Mouse (Mus musculus) forebrain, embryonic 12.5 days (tissue): ENCODE measurements around the gene Mgarp. TPM values are rescaled to one million over a fixed set of nuclear protein-coding genes. Genes with fewer than 3 reads are reported as not detected.
"Not testable (repeated sequence)": the region's sequence is repeated elsewhere in the genome, so short reads cannot be mapped to it uniquely, and the experiment has no call there.

ENCODE experiments used
- ATAC-seq: fragments of 200-750 bp; cut with Nextera tagmentation; 2 replicates; pipeline ENCODE4 v1.8.0; 2017; ENCODE audit warnings: moderate TSS enrichment; ENCODE audit not compliant: low FRiP score
- H3K27ac ChIP-seq: fragments of 300-500 bp; sonication (generic); 2 replicates; pipeline ENCODE4 v1.5.1; 2016; ENCODE audit warnings: mild to moderate bottlenecking
- H3K27me3 ChIP-seq: fragments of 300-500 bp; sonication (generic); 2 replicates; pipeline ENCODE4 v1.6.1; 2016; ENCODE audit warnings: mild to moderate bottlenecking
- H3K36me3 ChIP-seq: fragments of 300-500 bp; sonication (generic); replicated peaks from 2 replicates; pipeline ENCODE4 v1.6.1; 2016; ENCODE audit warnings: mild to moderate bottlenecking
- H3K4me1 ChIP-seq: fragments of 300-500 bp; sonication (generic); 2 replicates; pipeline ENCODE4 v1.6.1; 2016
- H3K4me2 ChIP-seq: fragments of 300-500 bp; sonication (generic); 2 replicates; pipeline ENCODE4 v1.6.1; 2016; ENCODE audit warnings: mild to moderate bottlenecking, moderate library complexity
- H3K4me3 ChIP-seq: fragments of 300-500 bp; sonication (generic); replicated peaks from 2 replicates; pipeline ENCODE4 v1.5.1; 2016; ENCODE audit warnings: mild to moderate bottlenecking
- H3K9ac ChIP-seq: fragments of 300-500 bp; sonication (generic); 2 replicates; pipeline ENCODE4 v1.6.1; 2016; ENCODE audit warnings: mild to moderate bottlenecking
- H3K9me3 ChIP-seq: fragments of 300-500 bp; sonication (generic); 2 replicates; pipeline ENCODE4 v1.6.1; 2016
- WGBS: fragments of 180-500 bp; shearing (Covaris S2); methylation state at CpG from one replicate; pipeline ENCODE4 v1.1.7; 2016; 5-methylcytosine and 5-hydroxymethylcytosine counted together
- polyA plus RNA-seq: library from polyadenylated mRNA; unstranded; fragments of >200 nt; fragmentation: Nextera tagmentation; extraction: Ambion mirVana; gene quantifications from 2 replicates; pipeline ENCODE4 v1.2.1, GENCODE M21; 2016

Gene Mgarp
- polyA plus RNA-seq, 1 experiment from 2014 or later: 5.5 TPM

GRCm38 (mm10) chr3:51358660-51359557 is 37.6 kb downstream of the Mgarp start:
- H3K9me3 ChIP-seq: no peaks in the 10 kb centered on the region
- no peaks in the 10 kb centered on the region for H3K36me3 ChIP-seq
- H3K4me2 ChIP-seq: peak overlapping the region; percentile 66
- peaks cover 38% of the 10 kb centered on the region for H3K27me3 ChIP-seq
- no peak overlapping the region for H3K27ac ChIP-seq
- H3K9ac ChIP-seq: peak overlapping the region; percentile 55
- WGBS: under 1% methylated on average over 50 of the region's 50 CpGs
- peak; percentile 70 for ATAC-seq
- H3K4me1 ChIP-seq: peaks cover 6% of the 10 kb centered on the region
- H3K4me3 ChIP-seq: peak overlapping the region; percentile 54

DNA sequence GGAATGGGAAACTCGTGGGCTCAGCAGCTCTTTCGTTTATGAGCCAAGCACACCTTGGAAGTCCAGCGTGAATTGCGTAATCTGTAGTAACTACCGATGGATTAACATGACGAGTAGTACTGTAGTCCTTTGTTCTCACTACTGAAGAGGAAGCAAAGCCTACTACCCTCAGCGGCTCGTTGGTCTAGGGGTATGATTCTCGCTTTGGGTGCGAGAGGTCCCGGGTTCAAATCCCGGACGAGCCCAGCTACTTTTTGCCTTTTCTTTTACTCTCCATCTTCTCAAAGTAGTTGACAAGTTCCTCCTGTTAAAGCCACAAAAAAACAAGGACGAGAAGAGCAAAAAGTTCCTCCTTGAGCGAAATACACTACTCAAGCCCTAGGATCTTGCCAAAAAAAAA is 38.4 kb downstream of the Mgarp start:
- peak overlapping the region; percentile 54 for H3K4me3 ChIP-seq
- no peak overlapping the region for H3K9ac ChIP-seq
- peak; percentile 61; the same call in 1 of the 2 replicates for ATAC-seq
- no peaks in the 10 kb centered on the region for H3K36me3 ChIP-seq
- H3K4me2 ChIP-seq: peak overlapping the region; percentile 66
- no peaks in the 10 kb centered on the region for H3K9me3 ChIP-seq
- peaks cover 33% of the 10 kb centered on the region for H3K27me3 ChIP-seq
- H3K27ac ChIP-seq: no peak overlapping the region
- H3K4me1 ChIP-seq: peaks cover 6% of the 10 kb centered on the region
- WGBS: 1% methylated on average over 15 of the region's 15 CpGs

GRCm38 (mm10) chr3:51357624-51358023 is 38.9 kb downstream of the Mgarp start:
- Histone ChIP-seq H3K9me3 (no peaks in the 10 kb centered on the region), H3K27me3 (peaks cover 33% of the 10 kb centered on the region), H3K4me2 (peak overlapping the region; percentile 21), H3K9ac (no peak overlapping the region), H3K4me1 (peaks cover 6% of the 10 kb centered on the region), H3K36me3 (no peaks in the 10 kb centered on the region), H3K27ac (no peak overlapping the region), H3K4me3 (peak overlapping the region; percentile 54)
- 7% methylated on average over 14 of the region's 14 CpGs for WGBS
- no peak for ATAC-seq

GRCm38 (mm10) chr3:51357078-51357477 is 39.5 kb downstream of the Mgarp start:
- Histone ChIP-seq H3K4me1 (peaks cover 6% of the 10 kb centered on the region), H3K27ac (no peak overlapping the region), H3K9me3 (no peaks in the 10 kb centered on the region), H3K4me2 (no peak overlapping the region), H3K9ac (no peak overlapping the region), H3K4me3 (no peak overlapping the region), H3K36me3 (no peaks in the 10 kb centered on the region), H3K27me3 (peaks cover 33% of the 10 kb centered on the region)
- no peak for ATAC-seq
- WGBS: 55% methylated on average over 5 of the region's 5 CpGs

- H3K36me3 ChIP-seq, H3K27ac ChIP-seq, H3K4me3 ChIP-seq, H3K4me2 ChIP-seq, H3K9ac ChIP-seq, ATAC-seq, H3K9me3 ChIP-seq, H3K4me1 ChIP-seq: not testable (repeated sequence)
- H3K27me3 ChIP-seq: peaks cover 22% of the 10 kb centered on the region
- 85% methylated on average over 6 of the region's 6 CpGs for WGBS
These were observed 41.6 kb downstream of the Mgarp start for GRCm38 (mm10) chr3:51354956-51355355.

GRCm38 (mm10) chr3:51354034-51354427 is 42.5 kb downstream of the Mgarp start:
- Histone ChIP-seq H3K36me3 (no peaks in the 10 kb centered on the region), H3K9ac (no peak overlapping the region), H3K4me1 (peaks cover 6% of the 10 kb centered on the region), H3K9me3 (no peaks in the 10 kb centered on the region), H3K4me2 (no peak overlapping the region), H3K4me3 (no peak overlapping the region), H3K27ac (no peak overlapping the region), H3K27me3 (peaks cover 13% of the 10 kb centered on the region)
- ATAC-seq: no peak
- WGBS: 69% methylated on average over 3 of the region's 3 CpGs

GRCm38 (mm10) chr3:51353325-51354033 is 43.1 kb downstream of the Mgarp start:
- no peaks in the 10 kb centered on the region for H3K36me3 ChIP-seq
- H3K4me3 ChIP-seq: no peak overlapping the region
- peaks cover 8% of the 10 kb centered on the region for H3K27me3 ChIP-seq
- peaks cover under 1% of the 10 kb centered on the region for H3K4me1 ChIP-seq
- no peak overlapping the region for H3K4me2 ChIP-seq
- H3K9ac ChIP-seq: no peak overlapping the region
- H3K9me3 ChIP-seq: no peaks in the 10 kb centered on the region
- ATAC-seq: no peak
- WGBS: 77% methylated on average over 4 of the region's 4 CpGs
- no peak overlapping the region for H3K27ac ChIP-seq

DNA sequence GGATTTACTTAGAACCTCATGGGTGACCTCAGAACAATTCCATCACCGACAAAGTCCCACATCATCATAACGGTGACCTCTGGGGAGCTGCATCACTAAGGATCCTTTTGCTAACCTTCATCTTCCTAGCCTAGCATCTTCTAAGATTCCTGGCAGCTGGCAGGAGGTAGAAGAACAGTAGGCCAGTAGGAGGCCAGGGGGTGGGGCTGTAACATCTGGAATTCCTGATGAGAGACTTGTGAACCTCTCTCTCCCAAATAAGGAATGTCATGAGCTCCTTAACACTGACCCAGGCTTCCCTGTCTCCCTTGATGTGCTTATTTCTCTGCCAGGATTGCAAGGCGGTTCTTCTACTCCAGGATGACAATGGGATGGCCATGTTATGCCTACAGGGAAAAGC is 45.7 kb downstream of the Mgarp start:
- H3K27ac ChIP-seq: no peak overlapping the region
- no peaks in the 10 kb centered on the region for H3K9me3 ChIP-seq
- no peaks in the 10 kb centered on the region for H3K4me1 ChIP-seq
- H3K27me3 ChIP-seq: no peaks in the 10 kb centered on the region
- H3K4me2 ChIP-seq: no peak overlapping the region
- no peak overlapping the region for H3K4me3 ChIP-seq
- ATAC-seq: no peak
- no peak overlapping the region for H3K9ac ChIP-seq
- WGBS: 35% methylated on average over 3 of the region's 3 CpGs
- H3K36me3 ChIP-seq: no peaks in the 10 kb centered on the region

DNA sequence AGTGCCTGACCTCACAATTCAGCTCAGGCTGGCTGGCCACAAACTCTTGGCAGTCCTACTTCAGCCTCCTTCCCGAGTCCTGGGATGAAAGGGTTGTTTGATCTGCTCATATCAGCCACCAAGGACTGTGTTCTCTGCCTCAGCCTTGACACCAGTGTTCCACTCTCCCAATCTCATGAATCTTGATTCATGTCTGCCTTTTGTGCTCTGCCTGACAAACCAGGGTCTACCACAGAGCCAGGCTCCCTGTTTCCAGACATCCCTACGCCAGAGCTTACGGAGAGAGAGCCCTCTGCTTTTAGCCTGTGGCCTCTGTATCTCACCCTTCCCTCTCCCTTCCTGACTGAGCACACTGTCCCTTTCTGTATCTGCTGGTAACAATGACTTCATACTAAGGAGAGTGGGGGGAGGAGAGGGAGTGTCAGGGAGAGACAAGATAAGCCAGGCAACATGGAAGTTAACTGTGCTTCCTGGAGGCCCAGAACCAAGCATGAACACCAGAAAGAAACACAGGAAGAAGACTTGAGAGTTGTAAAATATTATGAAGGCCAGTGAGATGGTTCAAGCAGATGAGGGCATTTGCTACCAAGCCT is 47.8 kb downstream of the Mgarp start:
- Histone ChIP-seq H3K4me2 (no peak overlapping the region), H3K4me1 (no peaks in the 10 kb centered on the region), H3K9ac (no peak overlapping the region), H3K36me3 (no peaks in the 10 kb centered on the region), H3K9me3 (no peaks in the 10 kb centered on the region), H3K4me3 (no peak overlapping the region), H3K27ac (no peak overlapping the region), H3K27me3 (no peaks in the 10 kb centered on the region)
- ATAC-seq: no peak
- 60% methylated on average over 3 of the region's 3 CpGs for WGBS

DNA sequence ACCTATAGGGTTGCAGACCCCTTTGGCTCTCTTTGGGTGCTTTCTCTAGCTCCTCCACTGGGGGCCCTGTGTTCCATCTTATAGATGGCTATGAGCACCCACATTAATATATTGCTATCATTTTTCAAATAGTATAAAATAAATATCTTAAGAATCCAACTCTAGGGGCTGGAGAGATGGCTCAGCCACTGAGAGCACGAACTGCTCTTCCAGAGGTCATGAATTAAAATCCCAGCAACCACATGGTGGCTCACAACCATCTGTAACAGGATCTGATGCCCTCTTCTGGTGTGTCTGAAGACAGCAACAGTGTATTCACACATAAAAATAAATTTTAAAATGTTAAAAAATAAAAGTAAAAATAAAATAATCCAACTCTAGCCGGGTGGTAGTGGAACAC is 51.5 kb downstream of the Mgarp start:
- H3K27ac ChIP-seq, H3K4me3 ChIP-seq, H3K4me2 ChIP-seq, H3K36me3 ChIP-seq, ATAC-seq, H3K9ac ChIP-seq, H3K4me1 ChIP-seq, H3K9me3 ChIP-seq, H3K27me3 ChIP-seq: not testable (repeated sequence)
- WGBS: 92% methylated on average over 2 of the region's 2 CpGs

GRCm38 (mm10) chr3:51344182-51344581 is 52.4 kb downstream of the Mgarp start:
- H3K27ac ChIP-seq, H3K36me3 ChIP-seq, H3K4me2 ChIP-seq, ATAC-seq, H3K4me1 ChIP-seq, H3K27me3 ChIP-seq, H3K9ac ChIP-seq, H3K4me3 ChIP-seq, H3K9me3 ChIP-seq: not testable (repeated sequence)
- 92% methylated on average over 6 of the region's 6 CpGs for WGBS

- ATAC-seq: no peak
- Histone ChIP-seq H3K27me3 (no peaks in the 10 kb centered on the region), H3K4me3 (no peak overlapping the region), H3K36me3 (no peaks in the 10 kb centered on the region), H3K9me3 (no peaks in the 10 kb centered on the region), H3K9ac (no peak overlapping the region), H3K4me1 (peaks cover 4% of the 10 kb centered on the region), H3K4me2 (no peak overlapping the region), H3K27ac (no peak overlapping the region)
- 94% methylated on average over 4 of the region's 4 CpGs for WGBS
These were observed 53.3 kb downstream of the Mgarp start for GRCm38 (mm10) chr3:51343260-51343659.
